Mouse (Mus musculus) hindbrain, embryonic 12.5 days (tissue): ENCODE measurements around the gene 9530002B09Rik. TPM values are rescaled to one million over a fixed set of nuclear protein-coding genes. Genes with fewer than 3 reads are reported as not detected.

Experiments used
- ATAC-seq: fragments of 200-750 bp; cut with Nextera tagmentation; 2 replicates; pipeline ENCODE4 v1.8.0; 2017; ENCODE audit warnings: moderate TSS enrichment; ENCODE audit not compliant: low FRiP score
- H3K27ac ChIP-seq: fragments of 300-500 bp; sonication (generic); 2 replicates; pipeline ENCODE4 v1.5.1; 2016; ENCODE audit warnings: mild to moderate bottlenecking
- H3K27me3 ChIP-seq: fragments of 300-500 bp; sonication (generic); 2 replicates; pipeline ENCODE4 v1.6.1; 2016; ENCODE audit warnings: mild to moderate bottlenecking
- H3K36me3 ChIP-seq: fragments of 300-500 bp; sonication (generic); 2 replicates; pipeline ENCODE4 v1.6.1; 2016; ENCODE audit warnings: mild to moderate bottlenecking
- H3K4me1 ChIP-seq: fragments of 300-500 bp; sonication (generic); 2 replicates; pipeline ENCODE4 v1.6.1; 2016
- H3K4me2 ChIP-seq: fragments of 300-500 bp; sonication (generic); replicated peaks from 2 replicates; pipeline ENCODE4 v1.6.1; 2016; ENCODE audit warnings: mild to moderate bottlenecking
- H3K4me3 ChIP-seq: fragments of 300-500 bp; sonication (generic); 2 replicates; pipeline ENCODE4 v1.5.1; 2016; ENCODE audit warnings: mild to moderate bottlenecking
- H3K9ac ChIP-seq: fragments of 300-500 bp; sonication (generic); 2 replicates; pipeline ENCODE4 v1.6.1; 2016; ENCODE audit warnings: mild to moderate bottlenecking, moderate library complexity
- H3K9me3 ChIP-seq: fragments of 300-500 bp; sonication (generic); replicated peaks from 2 replicates; pipeline ENCODE4 v1.6.1; 2016; ENCODE audit warnings: mild to moderate bottlenecking
- polyA plus RNA-seq: library from polyadenylated mRNA; unstranded; fragments of >200 nt; fragmentation: Nextera tagmentation; extraction: Ambion mirVana; gene quantifications from 2 replicates; pipeline ENCODE4 v1.2.1, GENCODE M21; 2016

9530002B09Rik gene
- not detected in 2 replicates for polyA plus RNA-seq

DNA sequence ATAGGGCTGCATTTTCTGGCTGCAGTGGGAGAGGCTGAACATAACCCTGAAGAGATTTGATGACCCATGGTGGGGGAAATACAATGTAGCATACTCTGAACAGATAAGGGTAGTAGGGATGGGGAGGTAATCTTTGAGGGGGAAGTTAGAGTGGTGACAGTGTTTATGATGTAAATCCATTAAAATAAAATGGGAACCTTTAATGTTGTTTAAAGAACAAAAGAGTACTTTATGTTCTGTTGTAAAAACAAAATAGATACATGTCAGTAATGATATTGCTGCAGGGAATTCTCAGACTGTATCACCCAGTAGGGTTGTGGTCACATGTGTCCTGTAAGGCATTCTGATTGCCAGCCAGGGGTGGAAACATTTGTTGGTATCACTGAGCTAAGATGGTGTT, at the start of gene 9530002B09Rik:
TSS of gene 9530002B09Rik (plus strand) at position 301 of the 400 bp plus-strand sequence.
- Histone ChIP-seq H3K4me1 (no peaks in the 10 kb centered on the region), H3K27ac (no peak within 1 kb of the TSS), H3K9me3 (peaks cover 27% of the 10 kb centered on the region), H3K36me3 (no peaks in the 10 kb centered on the region), H3K4me2 (no peak within 1 kb of the TSS), H3K27me3 (no peaks in the 10 kb centered on the region), H3K4me3 (no peak within 1 kb of the TSS), H3K9ac (no peak within 1 kb of the TSS)
- no peak for ATAC-seq

Other genes starting within 250 kb of the 9530002B09Rik start
- gene Ppt1, start 147.0 kb downstream of the 9530002B09Rik start, polyA plus RNA-seq = 73.1 and 73.5 TPM in 2 replicates
- gene Cap1, start 196.8 kb downstream of the 9530002B09Rik start, polyA plus RNA-seq = 55.6 and 70.6 TPM in 2 replicates